10 mouse cellular contexts compared by ENCODE assay signal in the genomic region with DNA sequence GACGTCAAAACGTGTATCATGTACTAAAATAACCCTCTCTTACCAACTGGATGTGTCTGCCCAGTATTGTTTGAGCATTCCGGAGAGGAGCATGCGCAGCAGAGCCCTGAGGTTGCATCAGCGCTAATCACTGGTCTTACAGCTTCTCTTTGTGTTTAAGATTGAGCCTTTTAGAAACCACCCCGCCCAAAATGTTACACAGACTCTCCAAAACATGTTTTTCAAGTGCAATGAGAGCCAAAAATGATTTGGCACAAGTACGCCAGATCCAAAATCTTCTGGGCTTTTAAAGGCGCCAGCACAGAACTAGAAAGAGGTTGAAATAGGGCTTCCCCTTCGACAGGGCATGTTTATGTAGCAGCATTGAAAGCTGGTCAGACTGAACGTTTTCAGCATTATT.
A peak's percentile ranks its signal among the peaks of the same experiment; 100 is the strongest.
DNase-seq lines count a peak whose midpoint lies in the region; ATAC-seq and TF ChIP-seq lines count a peak whose summit lies in the region.
"Had no signal": no experiment of that assay in that cellular context is flagged by ENCODE, and none has a peak within 500 bp of the region (broad histone marks: within the 10 kb centered on the region; RNA-seq: fewer than 3 reads in every experiment).

No protein-coding gene starts in this region.

- H3K4me1 ChIP-seq in forebrain, embryonic 15.5 days = peaks cover 10% of the 10 kb centered on the region; the same call in 1 of the 2 replicates
- H3K4me1 ChIP-seq in forebrain, embryonic 12.5 days = peaks cover 5% of the 10 kb centered on the region; the same call in 1 of the 2 replicates
- H3K4me1 ChIP-seq in lung, embryonic 14.5 days (ENCODE audit: insufficient read depth) = no peaks in the 10 kb centered on the region
- H3K4me1 ChIP-seq: hindbrain, embryonic 15.5 days; limb, embryonic 15.5 days had no signal

- no peaks in the 10 kb centered on the region for H3K36me3 ChIP-seq in forebrain, embryonic 15.5 days
- no peaks in the 10 kb centered on the region for H3K36me3 ChIP-seq in forebrain, embryonic 12.5 days (replicated peaks)
- no peaks in the 10 kb centered on the region for H3K36me3 ChIP-seq in lung, embryonic 14.5 days (ENCODE audit: insufficient read depth)
- H3K36me3 ChIP-seq: hindbrain, embryonic 15.5 days; limb, embryonic 15.5 days had no signal

- no peak overlapping the region for H3K9ac ChIP-seq in forebrain, embryonic 15.5 days (replicated peaks)
- H3K9ac ChIP-seq in forebrain, embryonic 12.5 days = no peak overlapping the region
- no peak overlapping the region for H3K9ac ChIP-seq in lung, embryonic 14.5 days
- H3K9ac ChIP-seq: hindbrain, embryonic 15.5 days; limb, embryonic 15.5 days had no signal

- no peaks in the 10 kb centered on the region for H3K27me3 ChIP-seq in forebrain, embryonic 15.5 days
- no peaks in the 10 kb centered on the region for H3K27me3 ChIP-seq in forebrain, embryonic 12.5 days
- H3K27me3 ChIP-seq in lung, embryonic 14.5 days (ENCODE audit: insufficient read depth, low read length) = no peaks in the 10 kb centered on the region
- H3K27me3 ChIP-seq: hindbrain, embryonic 15.5 days; limb, embryonic 15.5 days had no signal

- no peak overlapping the region for H3K27ac ChIP-seq in forebrain, embryonic 15.5 days (replicated peaks)
- H3K27ac ChIP-seq in forebrain, embryonic 12.5 days = no peak overlapping the region
- H3K27ac ChIP-seq in lung, embryonic 14.5 days (ENCODE audit: low read depth) = no peak overlapping the region
- H3K27ac ChIP-seq: hindbrain, embryonic 15.5 days; limb, embryonic 15.5 days had no signal

- WGBS in forebrain, embryonic 15.5 days = 64% methylated on average over 10 of the region's 10 CpGs
- WGBS in forebrain, embryonic 12.5 days = 86% methylated on average over 10 of the region's 10 CpGs
- WGBS in lung, embryonic 14.5 days = 64% methylated on average over 10 of the region's 10 CpGs

- no peaks in the 10 kb centered on the region for H3K9me3 ChIP-seq in forebrain, embryonic 15.5 days
- H3K9me3 ChIP-seq in forebrain, embryonic 12.5 days = no peaks in the 10 kb centered on the region
- no peaks in the 10 kb centered on the region for H3K9me3 ChIP-seq in lung, embryonic 14.5 days (ENCODE audit: low read depth, low read length)
- H3K9me3 ChIP-seq: hindbrain, embryonic 15.5 days; limb, embryonic 15.5 days had no signal

- no peak for TF ChIP-seq CTCF in lung, embryonic 14.5 days (IDR thresholded peaks at IDR 0.05; ENCODE audit: low read depth)

- 0 out of 2 replicates have a peak, but pooled peaks have one; percentile 26 for ATAC-seq in forebrain, embryonic 15.5 days (replicated peaks)
- no peak for ATAC-seq in forebrain, embryonic 12.5 days (ENCODE audit: low FRiP score)
- ATAC-seq in lung, embryonic 14.5 days (ENCODE audit: insufficient read depth) = no peak
- no peak for ATAC-seq in megakaryocyte, adult 5-6 weeks (ENCODE audit: poor library complexity, severe bottlenecking)

- H3K4me3 ChIP-seq in forebrain, embryonic 15.5 days = no peak overlapping the region
- no peak overlapping the region for H3K4me3 ChIP-seq in forebrain, embryonic 12.5 days (replicated peaks)
- H3K4me3 ChIP-seq in lung, embryonic 14.5 days (ENCODE audit: low read depth, low read length) = no peak overlapping the region
- H3K4me3 ChIP-seq: hindbrain, embryonic 15.5 days; limb, embryonic 15.5 days had no signal

- DNase-seq in ZHBTc4 (ENCODE audit: low read depth, low spot score) = peak; percentile 63
- DNase-seq in gonadal fat pad, adult 2 months (ENCODE audit: low read depth) = peak; percentile 40
- peak; percentile 20 for DNase-seq in lung, embryonic 14.5 days
- no peak for DNase-seq in spleen, postnatal 10 days (ENCODE audit: low spot score in 2 of 2)
- DNase-seq in thymus, adult 18-20 months = no peak

- no peak overlapping the region for H3K4me2 ChIP-seq in forebrain, embryonic 15.5 days (replicated peaks)
- no peak overlapping the region for H3K4me2 ChIP-seq in forebrain, embryonic 12.5 days
- no peak overlapping the region for H3K4me2 ChIP-seq in lung, embryonic 14.5 days
- H3K4me2 ChIP-seq: hindbrain, embryonic 15.5 days; limb, embryonic 15.5 days had no signal

Comparison
In these comparisons a context has a peak if more than half of its experiments do, and no peak if none do; other contexts are left out.
1. DNase-seq: peak in ZHBTc4 (single experiment), gonadal fat pad, adult 2 months (single experiment) and lung, embryonic 14.5 days (single experiment); none in spleen, postnatal 10 days (0 of 2) and thymus, adult 18-20 months (0 of 2).